Mouse (Mus musculus) layer of hippocampus, postnatal 10 days (tissue): ENCODE results near the gene Lpin2. TPM values are rescaled to one million over a fixed set of nuclear protein-coding genes. Genes with fewer than 3 reads are reported as not detected.

Source experiments
- DNase-seq, 2 experiments: peaks; one replicate each; pipeline ENCODE4 v3.0.0; 2021; ENCODE audit warnings: low spot score in 2 of 2
- total RNA-seq, 2 experiments: library from RNA; stranded (reverse); gene quantifications; 2 replicates each; pipeline ENCODE4 v1.2.3; 2021

Lpin2 gene
- total RNA-seq, 2 experiments from 2014 or later, result 71.2 to 79.9 TPM

- DNase-seq, result no peak
These were observed 77.4 kb downstream of the Lpin2 start for GRCm38 (mm10) chr17:71259727-71260126.

DNA sequence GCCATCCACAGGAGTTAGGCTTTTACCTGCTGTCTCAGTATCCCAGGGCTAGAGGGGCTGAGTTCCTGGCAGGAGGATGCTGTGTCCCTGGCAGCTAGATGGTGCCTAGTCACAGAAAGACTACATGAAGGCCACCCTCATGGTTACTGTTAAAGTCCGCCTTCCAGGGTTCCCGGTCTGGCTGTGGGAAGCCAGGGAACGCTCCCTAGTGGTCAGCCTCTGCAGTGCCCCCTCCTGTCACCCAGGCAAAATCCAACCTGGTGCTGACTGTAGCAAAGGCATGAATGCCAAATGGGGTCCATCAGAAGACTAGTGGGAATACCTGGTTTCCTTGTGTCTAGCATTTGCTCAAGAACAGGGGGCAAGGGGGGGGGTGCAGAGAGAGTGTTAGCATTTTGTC, 78.3 kb downstream of the Lpin2 start:
- DNase-seq, result no peak

GRCm38 (mm10) chr17:71263136-71263535, 80.8 kb downstream of the Lpin2 start:
- no peak for DNase-seq

DNA sequence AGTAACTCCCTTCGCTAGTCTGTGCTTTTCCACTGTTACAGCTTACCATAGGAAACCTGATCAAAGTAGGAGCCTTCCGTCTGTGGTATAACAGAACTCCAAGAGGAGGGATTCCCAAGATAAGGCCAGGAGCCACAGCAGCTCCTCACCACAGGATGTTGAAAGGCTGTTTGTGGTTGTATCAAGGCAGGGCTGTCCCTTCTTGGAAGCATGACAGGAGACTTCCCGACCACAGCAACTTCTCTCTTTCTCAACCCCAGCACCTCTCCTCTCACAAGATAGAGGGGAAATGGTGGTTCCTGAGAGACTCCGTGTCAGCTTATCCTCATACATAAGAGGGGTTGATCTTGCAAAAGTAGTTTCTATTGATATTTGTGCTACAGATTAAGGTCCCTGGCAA, 82.4 kb downstream of the Lpin2 start:
- DNase-seq, result no peak

- no peak for DNase-seq
These were observed 83.1 kb downstream of the Lpin2 start for GRCm38 (mm10) chr17:71265336-71266051.

DNA sequence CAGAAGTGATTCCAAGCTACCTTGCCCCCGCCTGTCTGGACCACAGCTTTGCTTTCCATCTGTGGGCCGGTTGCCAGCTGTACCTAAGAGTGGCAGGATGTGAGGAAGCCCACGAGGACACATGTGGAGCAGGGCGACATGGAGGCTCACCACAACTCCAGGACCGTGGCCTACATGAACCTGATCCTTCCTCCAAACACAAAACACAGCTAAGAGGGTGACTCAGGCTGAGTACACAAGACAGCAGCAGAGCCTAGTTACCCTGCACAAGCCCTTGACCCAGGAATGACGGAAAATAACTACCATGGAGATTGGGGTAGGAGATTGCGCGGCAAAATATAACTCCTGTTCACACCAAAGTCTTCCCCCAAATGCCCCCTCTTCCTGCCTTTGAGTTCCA, 85.0 kb downstream of the Lpin2 start:
- DNase-seq, result no peak

DNA sequence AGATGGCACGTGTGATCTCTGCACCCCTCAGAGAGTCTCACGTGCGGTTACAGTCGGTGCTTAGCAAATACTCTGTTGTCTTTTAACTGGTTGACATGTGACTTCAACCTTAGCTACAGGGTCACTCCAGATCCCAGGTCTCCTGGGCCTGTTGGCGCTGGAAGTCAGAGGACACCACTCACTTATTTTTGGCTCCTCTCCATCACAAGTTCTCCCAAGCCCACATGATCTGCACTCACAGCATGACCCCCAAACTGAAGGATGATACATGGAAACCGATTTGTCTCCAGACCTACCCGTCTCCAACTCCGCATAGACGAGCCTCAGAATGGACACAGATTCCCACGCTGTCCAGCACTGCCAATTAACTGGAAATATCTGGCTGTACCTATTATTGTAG, 85.8 kb downstream of the Lpin2 start:
- no peak for DNase-seq

GRCm38 (mm10) chr17:71268599-71268998, 86.2 kb downstream of the Lpin2 start:
- no peak for DNase-seq

DNA sequence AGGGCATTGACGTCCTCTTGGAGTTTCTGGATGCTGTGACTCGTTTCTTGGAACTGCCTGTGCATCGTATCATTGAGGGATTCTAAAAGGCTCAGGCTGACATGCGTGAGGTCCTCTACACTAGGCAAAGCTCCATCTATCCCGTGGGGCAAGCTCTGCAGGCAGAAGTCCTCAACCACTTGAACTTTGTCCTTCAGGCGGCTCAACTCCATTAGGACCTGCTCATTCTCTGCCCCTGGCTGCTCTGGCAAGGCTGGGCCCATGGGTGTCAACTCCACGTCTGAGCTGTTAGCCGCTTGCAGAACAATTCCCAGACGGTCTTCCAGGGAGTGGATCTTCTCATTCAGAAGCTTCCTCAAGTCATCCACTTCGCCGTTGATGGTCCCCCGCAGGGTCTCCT, 91.5 kb downstream of the Lpin2 start:
- no peak for DNase-seq

DNA sequence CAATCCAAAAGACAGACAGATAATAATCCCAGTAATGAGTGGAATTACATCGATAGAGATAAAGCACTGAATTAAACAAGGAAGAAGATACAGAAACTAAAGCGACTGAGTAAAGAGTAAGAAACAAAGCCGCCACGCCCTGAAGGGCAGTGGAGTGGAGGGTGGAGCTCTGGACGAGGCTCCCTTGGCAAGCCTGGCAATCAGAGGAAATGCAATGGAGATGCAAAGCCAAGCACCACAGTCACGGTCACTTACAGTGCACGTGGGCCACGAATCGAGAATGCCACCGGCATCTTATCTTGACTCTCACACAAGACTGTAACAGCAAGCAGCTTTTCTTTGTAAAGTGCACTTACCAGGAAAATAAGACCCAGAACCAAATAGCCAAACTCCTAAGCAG, 94.4 kb downstream of the Lpin2 start:
- DNase-seq, result no peak

- DNase-seq, result no peak
These were observed 95.5 kb downstream of the Lpin2 start for GRCm38 (mm10) chr17:71277701-71278491.

DNA sequence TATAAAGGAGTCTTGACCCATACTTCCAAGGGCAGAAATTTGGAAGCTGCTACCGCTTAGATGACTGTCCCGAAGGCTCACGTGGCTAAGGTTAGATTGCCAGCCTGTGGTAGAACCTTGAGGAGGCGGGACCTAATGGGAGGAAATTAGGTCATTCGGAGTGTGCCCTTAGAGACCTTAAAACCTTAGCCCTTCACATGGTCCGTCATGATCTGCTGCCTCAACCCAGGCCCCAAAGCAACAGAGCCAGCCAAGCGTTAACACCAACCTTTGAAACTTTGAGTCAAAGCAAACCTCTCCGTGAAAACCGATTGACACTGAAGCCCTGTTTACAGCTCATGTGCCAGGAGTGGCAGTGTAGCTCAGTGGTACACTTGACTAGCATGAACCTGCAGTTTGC, 100.4 kb downstream of the Lpin2 start:
- DNase-seq, result no peak

GRCm38 (mm10) chr17:71283237-71283636, 100.9 kb downstream of the Lpin2 start:
- DNase-seq, result no peak

DNA sequence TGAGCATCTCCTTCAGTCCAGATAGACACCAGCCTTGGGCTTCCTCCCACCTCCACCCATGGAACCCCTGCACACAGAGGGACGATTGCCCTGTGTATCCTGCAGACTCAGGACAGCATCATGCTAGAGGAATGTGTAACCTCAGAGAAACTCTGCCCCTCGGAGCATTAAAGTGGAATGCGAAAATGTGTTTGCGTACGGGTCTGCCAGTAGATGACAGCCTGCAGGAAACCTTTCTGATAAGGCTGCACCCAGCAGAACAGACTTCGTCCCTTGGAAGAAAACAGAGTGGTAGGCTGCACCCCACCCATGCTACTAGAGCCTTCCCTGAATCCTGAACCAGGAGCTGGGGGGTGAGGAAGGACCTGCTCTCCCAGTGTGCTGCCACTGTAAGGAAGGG, 102.5 kb downstream of the Lpin2 start:
- DNase-seq, result no peak

DNA sequence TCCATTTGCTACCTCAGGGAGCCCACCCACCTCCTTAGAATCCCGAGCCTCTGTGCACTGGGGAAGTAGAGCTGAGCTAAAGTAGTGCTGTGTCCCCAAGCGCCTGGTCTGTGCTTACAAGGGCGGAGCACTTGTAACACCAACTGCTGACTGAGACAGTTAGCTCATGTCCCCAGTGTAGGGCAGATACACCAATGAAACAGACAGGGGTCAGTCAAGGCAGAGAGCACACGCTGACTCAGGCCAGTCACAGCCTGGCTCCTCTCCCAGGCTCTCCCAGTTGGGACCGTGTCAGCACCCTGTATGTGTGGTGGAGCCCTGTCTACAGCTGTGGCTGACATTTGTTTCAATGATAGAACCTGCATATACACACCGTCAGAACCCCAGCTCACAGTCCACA, 103.6 kb downstream of the Lpin2 start:
- no peak for DNase-seq

GRCm38 (mm10) chr17:71287586-71287985, 105.2 kb downstream of the Lpin2 start:
- no peak for DNase-seq

DNA sequence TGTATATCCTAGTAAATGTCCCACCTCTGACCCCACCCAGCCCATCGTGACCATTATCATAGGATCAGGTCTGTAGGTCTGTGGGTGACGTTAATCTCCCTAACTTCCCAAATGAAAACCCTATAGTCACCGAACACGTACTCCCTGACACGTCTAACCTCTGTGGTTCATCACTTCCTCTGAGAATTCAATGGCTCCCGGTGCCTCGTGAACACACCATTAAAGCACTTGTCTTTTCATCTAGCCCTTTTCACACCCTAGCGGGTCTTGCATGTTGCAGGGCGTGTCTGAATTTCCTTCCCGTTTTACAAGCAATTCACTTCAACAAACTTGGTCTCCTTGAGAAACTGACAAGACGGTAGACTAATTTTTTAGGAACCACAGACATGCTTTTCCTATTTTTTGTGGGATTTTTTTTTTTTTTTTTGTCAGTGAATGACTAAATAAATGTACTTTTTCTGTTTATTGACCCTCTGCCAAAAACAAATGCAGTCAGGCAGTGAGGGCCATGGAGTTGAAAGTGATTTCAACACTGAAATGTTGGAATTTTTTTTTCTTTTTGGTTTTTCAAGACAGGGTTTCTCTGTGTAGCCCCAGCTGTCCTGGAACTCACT, 105.9 kb downstream of the Lpin2 start:
- no peak for DNase-seq

DNA sequence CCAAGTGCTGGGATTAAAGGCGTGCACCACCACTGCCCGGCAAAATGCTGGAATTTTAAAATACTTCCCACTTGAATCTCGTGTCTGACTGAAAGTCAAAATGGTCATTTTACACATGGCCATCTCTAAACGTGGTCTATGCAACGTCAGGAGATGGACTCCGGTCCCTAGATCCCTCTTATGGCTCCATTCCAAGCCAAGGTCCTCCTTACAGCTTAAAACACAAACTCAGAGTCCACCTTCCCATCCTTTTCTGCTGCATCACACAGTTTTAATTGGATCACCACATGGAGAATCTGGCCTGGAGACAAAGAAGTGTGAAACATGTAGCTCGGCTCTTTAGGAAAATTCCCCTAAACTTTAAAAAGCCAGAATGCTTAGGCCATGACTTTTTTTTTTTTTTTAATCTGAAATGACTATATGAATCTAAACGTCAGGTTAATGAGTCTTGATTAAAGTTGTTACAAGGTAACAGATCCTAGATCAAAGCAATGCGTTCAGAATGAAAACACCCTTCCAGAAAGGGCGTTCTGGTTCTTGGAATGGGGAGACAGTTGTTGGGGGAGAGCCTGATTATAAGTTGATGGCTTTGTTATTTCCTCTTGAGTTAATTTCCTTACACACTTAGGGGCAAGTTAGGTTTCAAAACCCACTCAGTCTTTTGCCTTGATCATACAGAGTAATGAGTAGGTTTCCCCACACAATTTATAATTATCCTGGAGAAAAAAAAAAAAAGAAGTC, 106.6 kb downstream of the Lpin2 start:
- no peak for DNase-seq

DNA sequence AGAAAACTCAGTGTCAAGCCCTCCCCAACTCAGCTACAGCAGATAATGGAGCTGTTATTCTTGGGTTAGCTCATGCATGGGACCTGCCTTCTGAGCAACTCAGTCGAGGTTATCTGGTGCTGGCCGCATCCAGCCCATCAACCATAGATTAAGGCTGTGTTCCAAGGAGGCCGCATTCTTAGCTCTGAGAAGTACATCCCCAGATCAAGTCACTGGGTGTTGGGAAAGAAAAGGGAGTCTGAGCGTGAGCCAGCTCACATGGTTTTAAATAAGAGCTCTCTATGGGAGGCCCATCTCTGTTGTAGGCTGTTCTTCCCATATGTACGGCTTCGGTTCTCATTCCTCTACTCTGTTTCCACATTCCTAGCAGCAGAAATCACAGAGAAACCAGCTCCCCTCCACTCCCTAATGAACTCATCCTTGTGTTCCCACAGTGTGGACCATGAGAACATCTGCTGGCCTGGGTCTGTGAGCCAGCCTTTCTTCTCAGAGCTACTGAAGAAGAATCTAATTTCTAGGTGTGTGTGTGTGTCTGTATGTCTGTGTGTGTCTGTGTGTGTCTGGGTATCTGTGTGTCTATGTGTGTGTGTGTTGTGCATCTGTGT, 107.3 kb downstream of the Lpin2 start:
- no peak for DNase-seq

DNA sequence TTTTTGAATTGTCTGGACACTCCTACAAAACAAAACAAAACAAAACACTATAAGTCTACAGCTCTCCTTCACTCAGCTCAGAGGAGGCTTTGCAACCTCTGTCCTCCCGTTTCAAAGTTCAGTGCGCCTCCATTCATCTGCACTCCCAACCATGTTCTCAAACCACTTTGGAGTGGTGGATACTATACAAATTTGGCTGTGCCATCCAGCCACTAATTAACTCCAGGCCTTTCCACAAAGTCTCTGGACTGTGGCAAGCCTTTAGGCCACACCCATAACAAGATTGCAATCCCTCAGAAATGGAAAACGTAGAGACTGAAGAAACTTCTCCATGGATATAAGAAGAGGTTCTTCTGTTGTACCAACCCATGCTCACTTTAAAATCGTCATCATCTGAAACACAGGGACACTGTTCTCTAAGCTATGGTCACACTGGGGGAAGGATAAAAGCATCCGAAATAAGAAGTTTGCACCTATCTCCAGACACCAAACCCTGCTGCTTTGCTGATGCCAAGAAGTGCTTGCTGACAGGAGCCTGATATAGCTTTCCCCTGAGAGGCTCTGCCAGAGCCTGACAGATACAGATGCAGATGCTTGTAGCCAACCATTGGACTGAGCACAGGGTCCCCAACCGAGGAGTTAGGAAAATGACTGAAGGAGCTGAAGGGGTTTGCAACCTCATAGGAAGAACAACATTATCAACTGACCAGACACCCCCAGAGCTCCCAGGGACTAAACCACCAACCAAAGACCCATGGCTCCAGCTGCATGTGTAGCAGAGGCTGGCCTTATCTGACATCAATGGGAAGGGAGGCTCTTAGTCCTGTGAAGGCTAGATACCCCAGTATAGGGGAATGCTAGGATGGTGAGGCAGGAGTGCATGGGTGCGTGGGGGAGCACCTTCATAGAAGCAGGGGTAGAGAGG, 108.4 kb downstream of the Lpin2 start:
- no peak for DNase-seq
